Mouse (Mus musculus) stomach, embryonic 15.5 days (tissue): Measurements from ENCODE around the gene Ift74. TPM values are rescaled to one million over a fixed set of nuclear protein-coding genes. Genes with fewer than 3 reads are reported as not detected.

Source experiments
- ATAC-seq: fragments of 200-750 bp; cut with Nextera tagmentation; 2 replicates; pipeline ENCODE4 v1.8.0; 2017; ENCODE audit warnings: low read depth, moderate number of reproducible peaks, moderate TSS enrichment; ENCODE audit not compliant: insufficient read depth, low FRiP score
- H3K27ac ChIP-seq: fragments of 300-500 bp; sonication (generic); 2 replicates; pipeline ENCODE4 v1.5.1; 2015; ENCODE audit warnings: mild to moderate bottlenecking, inconsistent platforms
- H3K27me3 ChIP-seq: fragments of 300-500 bp; sonication (generic); replicated peaks from 2 replicates; pipeline ENCODE4 v1.6.1; 2015; ENCODE audit warnings: inconsistent platforms
- H3K36me3 ChIP-seq: fragments of 300-500 bp; sonication (generic); 2 replicates; pipeline ENCODE4 v1.6.1; 2015; ENCODE audit warnings: inconsistent platforms
- H3K4me1 ChIP-seq: fragments of 300-500 bp; sonication (generic); 2 replicates; pipeline ENCODE4 v1.6.1; 2015; ENCODE audit warnings: inconsistent platforms
- H3K4me2 ChIP-seq: fragments of 300-500 bp; sonication (generic); 2 replicates; pipeline ENCODE4 v1.6.1; 2015; ENCODE audit warnings: mild to moderate bottlenecking, inconsistent platforms
- H3K4me3 ChIP-seq: fragments of 300-500 bp; sonication (generic); replicated peaks from 2 replicates; pipeline ENCODE4 v1.5.1; 2015; ENCODE audit warnings: inconsistent platforms
- H3K9ac ChIP-seq: fragments of 300-500 bp; sonication (generic); 2 replicates; pipeline ENCODE4 v1.6.1; 2015; ENCODE audit warnings: inconsistent platforms
- H3K9me3 ChIP-seq: fragments of 300-500 bp; sonication (generic); 2 replicates; pipeline ENCODE4 v1.6.1; 2016; ENCODE audit warnings: inconsistent platforms
- WGBS: fragments of 180-500 bp; shearing (Covaris S2); methylation state at CpG from one replicate; pipeline ENCODE4 v1.1.7; 2015; 5-methylcytosine and 5-hydroxymethylcytosine counted together
- polyA plus RNA-seq: library from polyadenylated mRNA; unstranded; fragments of >200 nt; fragmentation: Nextera tagmentation; extraction: Ambion mirVana; gene quantifications from 2 replicates; pipeline ENCODE4 v1.2.1, GENCODE M21; 2015

The Ift74 gene
- 23.3 and 24.9 TPM in 2 replicates for polyA plus RNA-seq

DNA sequence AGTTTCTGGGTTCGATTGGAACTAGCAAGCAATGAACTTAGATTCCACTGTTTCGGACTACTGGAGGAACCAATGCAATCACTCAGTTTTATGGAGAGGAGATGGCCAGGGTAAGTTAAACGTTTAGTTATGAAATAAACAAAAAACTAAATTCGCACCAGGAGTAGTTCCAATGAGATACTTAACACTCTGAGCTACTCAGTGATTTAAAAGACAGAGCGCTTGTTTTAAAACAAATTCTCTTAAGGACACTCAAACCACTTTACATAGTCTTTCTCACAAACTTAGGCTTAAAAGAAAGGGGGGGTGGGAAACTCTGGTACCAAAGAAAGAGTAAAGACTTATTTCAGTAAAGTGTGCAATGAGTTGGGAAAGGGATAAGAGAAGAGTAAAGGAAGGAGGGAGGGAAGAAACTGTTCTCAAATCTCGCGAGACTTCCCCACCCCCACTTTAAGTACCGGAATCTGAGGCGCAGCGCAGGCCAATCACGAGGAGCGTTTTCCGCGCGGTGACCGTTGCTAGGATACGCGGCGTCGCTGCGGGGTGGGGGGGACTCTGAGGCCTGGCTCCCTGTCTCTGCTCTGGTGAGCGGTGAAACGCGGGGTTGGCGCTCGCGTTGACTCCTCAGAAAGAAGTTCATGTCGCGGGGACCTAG lies at the start of gene Ift74:
Gene Ift74 (plus strand): TSS at position 520 of the 655 bp plus-strand sequence.
- Histone ChIP-seq H3K4me1 (no peaks in the 10 kb centered on the region), H3K27me3 (no peaks in the 10 kb centered on the region), H3K4me3 (peak within 1 kb of the TSS; percentile 58), H3K9me3 (no peaks in the 10 kb centered on the region), H3K9ac (peak within 1 kb of the TSS; percentile 35; the same call in 1 of the 2 replicates), H3K36me3 (no peaks in the 10 kb centered on the region), H3K4me2 (peak within 1 kb of the TSS; percentile 64), H3K27ac (peak within 1 kb of the TSS; percentile 71)
- 2% methylated on average over 29 of the region's 29 CpGs for WGBS
- peak; percentile 97 for ATAC-seq

DNA sequence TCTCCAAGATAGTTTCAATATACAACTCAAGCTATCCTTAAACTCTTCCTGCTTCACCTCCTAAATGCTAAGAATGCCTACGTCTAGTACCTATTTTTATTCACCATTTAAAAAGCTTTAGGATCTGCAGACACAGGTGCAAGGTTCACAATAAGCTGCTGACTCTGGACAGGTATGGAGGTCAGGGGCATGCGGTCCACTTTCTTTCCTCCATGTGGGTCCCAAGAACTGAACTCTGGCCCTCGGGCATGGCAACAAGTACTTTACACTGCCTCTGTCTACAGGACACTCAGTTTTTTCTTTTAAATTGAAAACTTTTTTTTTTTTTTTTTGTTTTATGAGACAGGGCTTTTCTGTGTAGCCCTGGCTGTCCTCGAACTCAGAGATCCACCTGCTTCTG lies 41.6 kb upstream of the Ift74 start:
- H3K27me3 ChIP-seq = no peaks in the 10 kb centered on the region
- no peak for ATAC-seq
- no peak overlapping the region for H3K27ac ChIP-seq
- H3K4me2 ChIP-seq = no peak overlapping the region
- no peaks in the 10 kb centered on the region for H3K4me1 ChIP-seq
- no peaks in the 10 kb centered on the region for H3K9me3 ChIP-seq
- H3K36me3 ChIP-seq = peaks cover 8% of the 10 kb centered on the region
- whole genome bisulfite sequencing = 95% methylated on average over 4 of the region's 4 CpGs
- no peak overlapping the region for H3K4me3 ChIP-seq
- H3K9ac ChIP-seq = no peak overlapping the region

DNA sequence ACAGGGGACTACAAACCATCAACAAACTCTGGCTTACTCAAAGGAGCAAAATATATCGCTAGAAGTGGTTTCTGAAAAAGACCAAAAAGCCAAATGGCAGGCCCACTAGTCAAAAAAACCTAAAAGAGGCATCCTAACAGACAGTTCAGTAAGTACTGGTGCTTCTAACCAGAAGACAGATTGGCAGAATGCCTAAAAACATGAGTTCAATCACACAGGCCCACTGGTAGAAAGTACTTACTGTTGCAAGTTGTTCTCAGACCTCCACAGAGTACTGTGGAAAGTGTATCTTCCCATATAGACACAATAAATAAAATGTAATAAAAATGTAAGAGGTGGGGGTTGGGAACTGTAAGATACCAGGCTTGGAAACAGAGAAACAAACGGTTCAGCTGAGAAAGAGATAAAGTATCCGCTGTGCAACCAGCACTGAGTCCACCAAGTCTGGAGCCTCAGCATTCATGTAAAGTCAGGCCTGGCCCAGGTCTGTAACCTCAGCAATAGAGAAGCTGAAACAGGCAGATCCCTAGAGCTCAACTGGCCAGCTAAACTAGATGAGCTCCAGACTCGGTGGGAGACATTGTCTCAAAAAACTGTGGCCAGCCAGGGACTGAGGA lies 22.4 kb upstream of the Ift74 start:
- Histone ChIP-seq H3K4me3 (no peak overlapping the region), H3K27me3 (no peaks in the 10 kb centered on the region), H3K27ac (no peak overlapping the region), H3K4me1 (no peaks in the 10 kb centered on the region), H3K9me3 (no peaks in the 10 kb centered on the region), H3K36me3 (no peaks in the 10 kb centered on the region), H3K9ac (no peak overlapping the region), H3K4me2 (no peak overlapping the region)
- no peak for ATAC-seq
- WGBS = 73% methylated on average over 4 of the region's 4 CpGs

DNA sequence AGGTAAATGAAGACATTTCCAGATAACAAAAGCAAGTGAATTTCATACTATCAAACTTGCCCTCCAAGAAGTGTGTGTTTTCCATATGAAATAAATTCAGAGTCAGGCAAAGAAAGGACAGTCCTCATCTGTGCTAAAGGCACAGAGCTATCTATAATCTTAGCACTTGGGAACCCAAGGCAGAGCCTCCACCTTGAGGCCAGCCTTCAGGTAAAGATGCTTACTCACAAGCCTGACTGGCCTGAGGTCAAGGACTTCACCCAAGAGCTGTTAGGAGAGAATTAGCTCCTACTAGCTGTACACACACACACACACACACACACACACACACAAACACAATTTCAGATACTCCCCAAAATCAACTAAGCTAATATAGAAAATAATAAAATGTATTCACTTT lies 21.6 kb upstream of the Ift74 start:
- ATAC-seq = no peak
- Histone ChIP-seq H3K4me1 (no peaks in the 10 kb centered on the region), H3K27me3 (no peaks in the 10 kb centered on the region), H3K9ac (no peak overlapping the region), H3K9me3 (no peaks in the 10 kb centered on the region), H3K4me2 (no peak overlapping the region), H3K4me3 (no peak overlapping the region), H3K27ac (no peak overlapping the region), H3K36me3 (no peaks in the 10 kb centered on the region)

DNA sequence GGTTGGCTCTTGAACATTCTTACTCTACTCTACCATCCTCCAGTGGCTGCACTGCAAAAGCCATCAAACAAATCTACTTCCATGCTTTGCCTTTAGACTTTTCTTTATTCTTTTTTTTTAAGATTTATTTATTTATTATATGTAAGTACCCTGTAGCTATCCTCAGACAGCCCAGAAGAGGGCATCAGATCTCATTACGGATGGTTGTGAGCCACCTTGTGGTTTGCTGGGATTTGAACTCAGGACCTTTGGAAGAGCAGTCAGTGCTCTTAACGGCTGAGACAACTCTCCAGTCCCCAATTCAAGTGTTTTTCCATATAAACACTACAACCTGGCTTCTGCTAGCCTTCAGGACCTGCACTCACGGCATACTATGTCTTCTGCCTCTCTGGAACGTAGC lies 12.9 kb upstream of the Ift74 start:
- 79% methylated on average over 4 of the region's 4 CpGs for WGBS
- H3K4me2 ChIP-seq = peak overlapping the region; percentile 53; the same call in 1 of the 2 replicates
- no peak for ATAC-seq
- no peaks in the 10 kb centered on the region for H3K9me3 ChIP-seq
- no peak overlapping the region for H3K9ac ChIP-seq
- H3K27me3 ChIP-seq = no peaks in the 10 kb centered on the region
- H3K4me3 ChIP-seq = no peak overlapping the region
- no peaks in the 10 kb centered on the region for H3K36me3 ChIP-seq
- H3K27ac ChIP-seq = no peak overlapping the region
- peaks cover 19% of the 10 kb centered on the region for H3K4me1 ChIP-seq

DNA sequence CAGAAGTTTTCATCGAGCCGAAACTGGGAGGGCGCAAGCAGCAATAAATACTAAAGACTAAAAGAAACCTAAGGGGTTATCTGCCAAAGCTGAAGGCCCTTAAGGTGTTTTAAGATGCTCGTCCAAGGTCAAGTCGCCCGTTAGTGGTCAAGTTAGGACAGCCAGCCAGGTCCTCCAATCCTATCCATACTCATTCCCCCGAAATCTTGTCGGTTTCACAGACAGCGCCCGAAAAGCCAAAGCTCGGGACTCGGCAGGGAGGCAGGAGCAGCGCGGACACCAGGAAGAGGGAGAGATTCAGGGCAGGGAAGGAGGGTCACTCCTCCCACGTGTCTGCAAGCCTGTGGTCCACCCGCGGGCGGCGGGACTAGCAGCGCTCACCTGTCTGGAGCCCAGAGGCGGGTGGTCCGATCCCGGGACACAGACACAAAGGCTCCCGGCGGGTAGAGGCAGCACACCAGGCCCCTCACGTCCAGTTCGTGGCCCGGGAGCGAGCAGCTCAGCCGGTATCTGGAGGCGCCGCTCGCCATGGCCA lies 11.7 kb upstream of the Ift74 start:
- no peaks in the 10 kb centered on the region for H3K36me3 ChIP-seq
- H3K4me2 ChIP-seq = peak overlapping the region; percentile 53
- under 1% methylated on average over 33 of the region's 33 CpGs for WGBS
- H3K9ac ChIP-seq = peak overlapping the region; percentile 94
- H3K27ac ChIP-seq = peak overlapping the region; percentile 91
- peaks cover 19% of the 10 kb centered on the region for H3K4me1 ChIP-seq
- H3K9me3 ChIP-seq = no peaks in the 10 kb centered on the region
- ATAC-seq = peak; percentile 80
- H3K4me3 ChIP-seq = peak overlapping the region; percentile 98
- no peaks in the 10 kb centered on the region for H3K27me3 ChIP-seq

DNA sequence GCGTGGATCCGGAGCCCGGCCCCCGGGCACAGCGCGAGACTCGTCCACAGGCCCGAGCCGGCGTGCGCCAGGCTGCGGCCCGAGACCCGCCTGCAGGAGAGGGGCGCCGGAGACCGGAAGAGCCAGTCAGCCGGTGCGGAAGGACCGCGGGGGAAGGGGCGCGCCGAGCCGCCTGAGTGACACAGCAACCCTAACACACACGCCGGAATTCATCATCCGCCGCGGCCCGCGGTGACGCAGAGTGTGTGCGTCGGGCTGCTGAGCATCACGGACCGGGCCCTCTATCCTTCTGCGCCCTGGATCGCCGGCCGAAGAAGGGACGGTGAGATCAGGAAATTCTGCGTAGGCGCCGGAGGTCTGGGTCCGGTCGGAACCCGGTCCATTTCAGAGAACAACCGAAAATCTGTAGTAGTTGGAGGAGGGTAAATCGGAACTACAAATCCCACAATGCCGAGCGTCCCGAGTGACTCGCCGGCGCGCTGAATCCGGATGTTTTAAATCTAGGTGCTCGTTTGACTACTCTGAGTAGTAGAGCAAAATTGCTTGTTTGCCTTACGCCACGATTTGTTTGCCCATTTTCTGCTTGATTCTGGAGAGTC lies 11.2 kb upstream of the Ift74 start, which contains the start of gene Plaa:
Gene Plaa (minus strand): TSS at position 214 of the 599 bp plus-strand sequence.
- H3K4me3 ChIP-seq = peak within 1 kb of the TSS; percentile 98
- H3K9ac ChIP-seq = peak within 1 kb of the TSS; percentile 94
- H3K9me3 ChIP-seq = no peaks in the 10 kb centered on the region
- peak within 1 kb of the TSS; percentile 82 for H3K4me2 ChIP-seq
- H3K36me3 ChIP-seq = no peaks in the 10 kb centered on the region
- peak within 1 kb of the TSS; percentile 91 for H3K27ac ChIP-seq
- H3K4me1 ChIP-seq = peaks cover 19% of the 10 kb centered on the region
- peak; percentile 99 for ATAC-seq
- no peaks in the 10 kb centered on the region for H3K27me3 ChIP-seq
- WGBS = under 1% methylated on average over 51 of the region's 61 CpGs

DNA sequence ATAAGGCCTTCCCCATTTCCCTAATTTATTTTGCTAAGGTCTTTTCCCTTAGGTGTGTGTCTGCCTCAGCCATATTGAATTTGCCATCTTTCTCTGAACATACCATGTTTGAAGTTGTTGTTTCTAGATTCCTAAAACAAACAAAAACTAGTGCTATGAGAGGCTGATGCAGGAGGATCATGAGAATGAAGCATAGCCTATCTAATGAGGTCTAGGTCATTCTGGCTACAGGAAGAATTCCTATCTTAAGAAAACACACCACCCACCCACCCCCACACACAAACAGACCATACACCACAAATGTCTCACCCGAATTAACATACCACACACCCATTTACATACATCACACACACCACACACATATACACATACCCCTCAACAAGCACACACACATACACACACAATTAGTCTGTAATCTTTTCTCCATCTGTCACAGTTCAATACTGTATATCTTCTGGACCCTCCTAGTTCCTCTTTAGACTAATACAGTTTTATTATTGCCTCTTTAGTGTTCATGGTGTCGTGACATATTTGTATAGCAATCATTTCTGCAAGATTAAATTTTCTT lies 9.8 kb upstream of the Ift74 start:
- no peaks in the 10 kb centered on the region for H3K9me3 ChIP-seq
- no peaks in the 10 kb centered on the region for H3K36me3 ChIP-seq
- WGBS = 93% methylated on average over 2 of the region's 2 CpGs
- H3K27ac ChIP-seq = no peak overlapping the region
- ATAC-seq = no peak
- no peak overlapping the region for H3K4me2 ChIP-seq
- H3K4me1 ChIP-seq = peaks cover 19% of the 10 kb centered on the region
- no peaks in the 10 kb centered on the region for H3K27me3 ChIP-seq
- H3K9ac ChIP-seq = no peak overlapping the region
- H3K4me3 ChIP-seq = no peak overlapping the region

DNA sequence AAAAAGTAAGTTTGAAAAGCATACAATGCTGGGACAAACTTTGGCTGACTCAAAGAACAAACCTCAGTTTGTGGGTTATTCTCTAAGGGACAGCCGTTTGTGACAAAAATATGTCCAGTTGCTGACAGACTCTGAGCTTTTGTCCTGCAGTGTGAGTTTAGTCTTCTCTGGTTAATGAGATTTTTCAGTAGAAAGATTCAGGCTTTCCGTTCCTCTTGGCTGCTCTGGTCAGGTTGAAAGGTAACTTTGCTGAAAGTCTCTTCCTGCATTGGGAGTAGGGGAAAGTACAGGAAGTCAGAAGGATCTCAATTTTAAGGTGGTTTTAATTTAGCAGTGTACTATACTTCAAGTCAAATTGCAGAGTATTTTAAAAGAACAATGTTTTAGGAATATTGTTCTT lies 8.7 kb upstream of the Ift74 start:
- no peak overlapping the region for H3K27ac ChIP-seq
- 90% methylated on average over 2 of the region's 2 CpGs for WGBS
- H3K27me3 ChIP-seq = no peaks in the 10 kb centered on the region
- peaks cover 18% of the 10 kb centered on the region for H3K4me1 ChIP-seq
- H3K36me3 ChIP-seq = no peaks in the 10 kb centered on the region
- H3K4me2 ChIP-seq = no peak overlapping the region
- H3K9me3 ChIP-seq = no peaks in the 10 kb centered on the region
- H3K9ac ChIP-seq = no peak overlapping the region
- H3K4me3 ChIP-seq = no peak overlapping the region
- no peak for ATAC-seq

DNA sequence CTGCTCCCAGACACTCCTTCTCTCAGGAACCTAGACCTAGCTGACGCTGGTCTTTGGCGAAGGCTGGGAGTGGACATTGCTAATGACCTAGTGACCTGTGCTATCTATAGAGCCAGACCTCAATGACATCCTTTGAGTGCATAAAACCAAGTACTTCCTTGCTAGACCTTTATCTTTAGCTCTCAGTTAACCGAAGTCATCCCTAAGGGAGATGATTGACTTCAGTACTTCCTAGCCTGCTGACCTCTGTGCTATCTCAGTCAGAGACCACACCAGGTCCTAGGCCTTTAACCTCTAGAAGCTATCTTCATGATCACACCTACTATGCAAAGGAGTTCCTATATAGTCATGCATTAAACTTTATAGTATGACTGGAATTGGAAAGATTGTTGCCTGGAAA lies 4.0 kb upstream of the Ift74 start:
- Histone ChIP-seq H3K27ac (no peak overlapping the region), H3K36me3 (no peaks in the 10 kb centered on the region), H3K4me2 (no peak overlapping the region), H3K9me3 (no peaks in the 10 kb centered on the region), H3K4me1 (no peaks in the 10 kb centered on the region), H3K27me3 (no peaks in the 10 kb centered on the region), H3K4me3 (no peak overlapping the region), H3K9ac (no peak overlapping the region)
- WGBS = 70% methylated on average over 3 of the region's 3 CpGs
- no peak for ATAC-seq

DNA sequence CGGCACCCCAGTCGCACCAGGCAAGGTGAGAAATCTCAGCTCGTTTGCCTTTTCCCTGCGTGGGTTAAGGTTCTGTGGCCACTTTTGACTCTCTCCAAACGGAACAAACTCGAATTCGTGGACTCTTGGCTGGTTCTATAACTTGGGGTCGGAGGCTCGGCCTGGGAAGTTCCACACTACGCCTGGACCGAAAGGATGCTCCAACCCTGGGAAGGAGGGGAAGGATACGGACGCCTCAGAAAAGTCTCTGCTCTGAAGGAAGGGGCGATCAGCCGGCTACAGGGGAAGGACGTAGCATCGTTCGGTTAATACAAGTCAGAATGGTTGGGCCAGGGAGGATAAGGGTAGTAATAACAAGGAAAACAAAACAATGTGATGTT lies 326 bp downstream of the Ift74 start:
- Histone ChIP-seq H3K9me3 (no peaks in the 10 kb centered on the region), H3K36me3 (no peaks in the 10 kb centered on the region), H3K27me3 (no peaks in the 10 kb centered on the region), H3K27ac (peak overlapping the region; percentile 37), H3K4me1 (no peaks in the 10 kb centered on the region), H3K4me2 (peak overlapping the region; percentile 64), H3K9ac (peak overlapping the region; percentile 35; the same call in 1 of the 2 replicates), H3K4me3 (peak overlapping the region; percentile 58)
- WGBS = 0% methylated on average over 18 of the region's 18 CpGs
- peak; percentile 57 for ATAC-seq

DNA sequence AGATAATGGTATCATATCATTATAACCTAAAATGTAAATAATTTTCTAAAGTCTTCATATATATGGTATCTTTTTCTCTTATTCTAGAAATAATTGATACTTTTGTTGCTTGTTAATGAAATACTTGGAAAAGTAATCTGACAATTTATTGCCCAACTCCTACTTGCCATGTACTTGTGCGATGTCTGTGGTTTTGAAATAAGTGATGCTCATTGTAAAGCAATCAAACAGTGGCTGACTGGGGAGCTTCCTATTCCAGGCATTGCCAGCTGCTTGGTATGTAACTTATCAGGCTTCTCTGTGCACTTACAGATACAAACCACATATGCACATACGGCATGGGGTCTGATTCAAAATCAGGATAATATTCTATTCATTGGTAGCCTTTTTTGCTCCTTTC lies 5.8 kb downstream of the Ift74 start:
- Histone ChIP-seq H3K9ac (no peak overlapping the region), H3K4me1 (no peaks in the 10 kb centered on the region), H3K36me3 (no peaks in the 10 kb centered on the region), H3K27me3 (no peaks in the 10 kb centered on the region), H3K4me2 (no peak overlapping the region), H3K4me3 (no peak overlapping the region), H3K27ac (no peak overlapping the region), H3K9me3 (no peaks in the 10 kb centered on the region)
- no peak for ATAC-seq
- 87% methylated on average over 2 of the region's 2 CpGs for WGBS
